Mouse (Mus musculus): ENCODE measurements at regions not wholly inside any gene's neighbourhood (a gene's known extent, or its start where the extent isn't known, plus 50 kb on each side); places are given as distances from the start of the nearest gene placed in this dataset.

DNA sequence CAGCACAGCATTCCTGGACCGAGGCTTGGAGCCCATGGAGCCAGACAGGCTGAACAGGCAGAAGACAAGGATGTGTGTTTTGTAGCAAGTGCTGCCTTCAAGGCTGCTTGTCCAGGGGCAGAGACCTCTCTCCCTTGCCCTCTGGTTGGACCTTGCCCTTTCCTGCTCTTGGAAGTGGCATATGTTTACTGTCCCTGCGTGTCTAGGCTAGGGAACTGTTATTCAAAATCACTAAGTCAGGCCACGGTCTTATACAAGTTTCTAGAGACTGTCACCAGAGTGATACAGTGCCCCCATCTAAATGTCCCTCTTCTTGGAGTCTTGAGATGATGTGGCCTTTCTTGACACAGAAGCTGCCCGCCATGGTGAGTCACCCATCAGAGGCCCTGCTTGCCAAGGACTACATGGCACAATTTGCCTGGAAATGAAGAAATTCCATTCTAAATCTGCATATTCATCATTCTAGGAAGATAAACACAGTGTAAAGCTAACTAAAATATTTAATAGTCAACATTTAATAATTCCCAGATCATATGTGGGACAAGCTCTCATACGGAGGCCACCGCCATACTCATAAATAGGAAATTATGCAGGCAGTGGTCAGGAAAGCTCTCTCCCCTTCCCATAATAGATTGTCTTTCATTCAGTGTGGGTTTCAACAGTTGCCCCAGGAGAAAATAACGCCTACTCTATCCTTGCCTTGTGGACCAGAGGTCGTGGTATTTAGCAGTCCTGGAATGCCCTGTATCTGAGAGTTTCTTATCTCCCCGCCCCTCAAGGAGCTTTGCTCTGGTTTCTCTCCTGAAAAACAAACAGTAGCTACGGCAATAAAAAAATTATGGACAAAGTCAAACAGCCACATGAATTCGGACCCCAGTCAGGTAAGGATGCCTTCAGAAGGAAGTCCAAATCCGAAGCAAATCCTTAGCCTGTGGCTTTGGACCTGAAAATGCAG is 50.9 kb upstream of the Lmo4 start:
- Histone ChIP-seq H3K9ac (replicated peaks; ENCODE audit: low read length) (no peak overlapping the region), H3K36me3 (ENCODE audit: control insufficient read depth, insufficient read depth, low read length) (no peaks in the 10 kb centered on the region), H3K27me3 (ENCODE audit: control insufficient read depth, insufficient read depth, low read length) (no peaks in the 10 kb centered on the region), H3K27ac (replicated peaks; ENCODE audit: low read depth, low read length) (no peak overlapping the region), H3K4me1 (ENCODE audit: control insufficient read depth, insufficient read depth, low read length) (no peaks in the 10 kb centered on the region), H3K4me2 (ENCODE audit: low read length) (no peak overlapping the region), H3K4me3 (replicated peaks; ENCODE audit: low read depth, low read length) (no peak overlapping the region), H3K9me3 (ENCODE audit: control insufficient read depth, low read length) (no peaks in the 10 kb centered on the region)
- 86% methylated on average over 12 of the region's 12 CpGs for whole genome bisulfite sequencing
- DNase-seq (no peak), ATAC-seq (ENCODE audit: low FRiP score, low TSS enrichment) (no peak)

All from midbrain, embryonic 14.5 days (tissue).